Mouse (Mus musculus): ENCODE measurements around the gene Mtg2.

Gene Mtg2

GRCm38 (mm10) chr2:180051986-180052733 lies 18.2 kb upstream of the Mtg2 start:
- no peak for DNase-seq (ENCODE audit: low read depth, low spot score)

DNA sequence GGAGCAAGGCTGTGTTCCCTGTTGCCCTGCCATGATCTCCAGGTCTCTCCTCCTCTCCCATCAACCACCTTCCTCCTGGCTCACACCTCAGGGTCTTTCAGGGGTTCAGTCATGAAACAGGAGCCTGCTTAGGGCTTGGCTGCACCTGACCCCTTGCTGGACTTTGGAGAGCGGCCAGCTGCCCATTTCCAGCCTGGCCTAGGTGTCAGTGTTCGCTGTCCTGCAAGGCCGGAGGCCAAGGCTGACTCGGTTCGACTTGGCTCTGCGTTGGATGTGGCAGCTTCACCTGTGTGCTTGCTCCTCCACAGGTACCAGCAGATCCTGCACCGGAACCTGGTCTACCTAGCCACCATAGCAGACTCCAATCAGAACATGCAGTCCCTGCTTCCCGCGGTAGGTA lies 17.4 kb upstream of the Mtg2 start:
- DNase-seq (ENCODE audit: low read depth, low spot score), result no peak

DNA sequence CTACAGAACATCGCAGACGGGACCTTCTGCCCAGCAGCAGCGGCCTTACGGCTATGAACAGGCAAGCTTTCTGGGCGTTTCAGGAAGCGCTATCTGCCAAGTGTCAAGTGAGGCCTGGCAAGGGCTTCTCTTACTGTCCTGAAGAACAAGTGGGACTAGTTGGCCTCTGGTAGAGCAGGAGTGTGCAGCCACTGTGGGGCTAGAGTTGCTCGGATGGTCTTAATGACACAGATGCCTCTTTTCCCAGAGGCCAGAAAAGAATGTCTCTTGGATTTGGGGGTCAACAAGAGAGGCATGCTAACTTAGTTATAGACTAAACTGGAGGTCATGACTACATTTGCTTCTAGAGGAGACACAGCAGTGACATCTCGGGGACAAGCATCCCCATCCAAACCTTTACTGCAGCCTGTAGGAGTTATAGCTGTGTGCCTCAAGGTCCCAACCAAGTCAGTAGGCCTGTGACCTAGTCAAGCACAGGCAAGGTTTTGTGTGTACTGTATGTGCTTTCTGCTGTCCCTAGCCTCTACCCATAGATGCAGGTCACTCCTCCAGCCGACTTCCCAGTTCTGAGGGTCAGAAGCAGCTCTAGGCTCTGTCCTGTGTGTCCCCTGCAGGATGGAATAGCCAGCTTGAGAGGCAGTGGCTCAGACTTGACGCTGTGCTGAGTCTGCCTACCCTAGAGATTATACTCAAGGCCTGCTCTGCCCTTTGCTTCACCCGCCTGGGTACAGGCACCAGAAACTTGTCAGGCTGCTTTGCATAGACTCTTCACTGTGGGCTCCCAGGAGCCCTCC lies 6.9 kb upstream of the Mtg2 start:
- no peak for DNase-seq (ENCODE audit: low read depth, low spot score)

GRCm38 (mm10) chr2:180069770-180070480 lies 463 bp upstream of the Mtg2 start:
- DNase-seq (ENCODE audit: low read depth, low spot score), result no peak

GRCm38 (mm10) chr2:180071671-180072070 lies 1.3 kb downstream of the Mtg2 start:
- DNase-seq (ENCODE audit: low read depth, low spot score), result no peak

- no peak for DNase-seq (ENCODE audit: low read depth, low spot score)
These were observed 2.5 kb downstream of the Mtg2 start for GRCm38 (mm10) chr2:180072886-180073285.

DNA sequence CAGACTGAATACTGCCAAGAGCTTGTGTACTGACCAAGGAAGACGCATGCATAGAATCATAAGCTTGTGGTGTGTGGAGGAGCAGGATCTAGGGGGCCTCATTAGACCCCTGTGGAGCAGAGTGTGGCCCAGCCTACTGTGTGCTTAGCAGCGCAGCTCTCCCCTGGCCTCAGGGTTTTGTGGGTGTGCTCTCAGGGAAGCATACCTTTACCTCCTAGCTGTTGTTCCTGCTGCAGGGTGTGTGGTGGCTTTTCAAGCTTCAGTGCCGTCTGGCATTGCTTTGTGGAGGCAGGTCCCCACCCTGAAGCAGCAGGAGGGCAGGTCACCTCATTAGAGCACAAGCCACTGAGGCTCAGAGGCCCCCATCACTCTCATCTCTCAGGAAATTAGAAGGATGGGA lies 7.2 kb downstream of the Mtg2 start:
- no peak for DNase-seq (ENCODE audit: low read depth, low spot score)

DNA sequence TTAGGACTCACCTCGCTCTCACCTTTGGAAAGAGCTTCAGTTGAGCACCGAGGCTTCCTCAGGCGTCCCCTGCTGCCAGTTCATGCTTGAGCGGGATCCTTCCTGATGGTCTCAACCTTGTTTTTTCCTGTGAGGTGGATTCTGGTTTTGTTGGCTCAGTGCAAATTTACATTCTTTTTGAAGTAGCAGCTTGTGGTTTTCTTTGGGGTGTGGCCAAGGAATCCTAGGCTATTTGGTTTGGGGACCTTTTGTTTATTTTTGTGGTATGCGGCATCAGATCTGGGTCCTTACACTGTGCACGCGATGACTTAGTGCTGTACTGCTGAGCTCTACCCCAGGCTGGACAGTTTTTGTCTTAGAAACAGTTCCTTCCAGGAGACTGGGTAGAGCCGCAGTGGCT lies 10.3 kb downstream of the Mtg2 start:
- no peak for DNase-seq (ENCODE audit: low read depth, low spot score)

DNA sequence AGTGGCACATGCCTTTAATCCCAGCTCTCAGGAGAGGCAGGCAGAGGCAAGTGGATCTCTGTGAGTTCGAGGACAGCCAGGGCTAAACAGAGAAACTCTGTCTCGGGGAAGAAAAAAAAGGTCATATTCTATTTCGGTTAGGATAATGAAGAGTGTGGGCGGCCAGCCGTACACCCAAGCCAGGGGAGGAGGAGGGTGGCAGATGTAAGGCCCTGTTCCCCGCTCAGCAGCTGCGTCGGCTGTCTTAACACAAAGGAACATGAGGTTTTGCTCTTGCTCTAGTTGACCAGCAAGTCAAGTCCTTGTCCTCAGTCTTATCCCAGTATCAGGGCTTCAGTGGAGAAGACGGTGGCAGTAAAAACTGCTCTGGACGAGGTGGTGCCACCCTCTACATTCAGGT lies 12.7 kb downstream of the Mtg2 start:
- no peak for DNase-seq (ENCODE audit: low read depth, low spot score)

DNA sequence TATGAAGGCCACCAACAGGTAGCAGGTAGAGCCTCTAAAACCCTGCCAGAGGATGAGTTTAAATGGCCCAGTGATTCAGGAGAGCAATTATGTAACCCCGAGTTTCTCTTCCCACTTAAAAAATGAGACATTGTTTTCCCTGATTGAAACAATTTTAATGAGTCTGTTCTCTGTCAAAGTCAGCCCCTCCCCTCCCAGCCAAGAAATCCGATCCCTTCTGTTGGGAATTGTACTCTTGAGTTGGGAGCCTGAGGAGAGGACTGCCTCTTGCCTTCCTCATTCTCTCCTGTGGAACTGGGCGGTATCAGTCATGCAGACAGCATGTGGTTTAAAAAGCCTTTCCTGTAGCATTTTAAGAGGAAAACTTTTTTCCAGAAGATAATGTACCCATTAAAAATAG lies 14.2 kb downstream of the Mtg2 start:
- DNase-seq (ENCODE audit: low read depth, low spot score), result no peak

GRCm38 (mm10) chr2:180085926-180086636 lies 15.7 kb downstream of the Mtg2 start:
- no peak for DNase-seq (ENCODE audit: low read depth, low spot score)

DNA sequence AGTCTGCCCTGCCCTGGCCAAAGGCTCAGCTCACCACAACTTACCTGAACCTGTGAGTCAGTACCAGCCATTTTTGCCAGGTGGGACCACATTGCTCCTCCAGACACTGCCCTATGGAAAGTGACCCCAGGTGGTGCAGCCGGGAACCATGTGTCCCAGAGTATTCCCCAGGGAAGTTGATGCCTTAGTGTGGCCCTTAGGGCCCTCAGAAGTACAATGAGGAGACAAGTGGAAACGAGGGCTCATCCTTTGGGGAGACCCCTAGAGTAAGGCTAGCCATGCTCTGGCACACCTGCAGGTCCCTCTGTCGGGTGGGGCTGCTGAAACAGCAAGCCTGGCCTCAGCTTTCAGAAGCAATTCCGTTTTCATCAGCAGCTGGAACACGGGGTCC lies 16.2 kb downstream of the Mtg2 start:
- DNase-seq (ENCODE audit: low read depth, low spot score), result no peak

GRCm38 (mm10) chr2:180087472-180087871 lies 17.1 kb downstream of the Mtg2 start:
- DNase-seq (ENCODE audit: low read depth, low spot score), result no peak

- no peak for DNase-seq (ENCODE audit: low read depth, low spot score)
These were observed 19.9 kb downstream of the Mtg2 start for GRCm38 (mm10) chr2:180090285-180090684.

DNA sequence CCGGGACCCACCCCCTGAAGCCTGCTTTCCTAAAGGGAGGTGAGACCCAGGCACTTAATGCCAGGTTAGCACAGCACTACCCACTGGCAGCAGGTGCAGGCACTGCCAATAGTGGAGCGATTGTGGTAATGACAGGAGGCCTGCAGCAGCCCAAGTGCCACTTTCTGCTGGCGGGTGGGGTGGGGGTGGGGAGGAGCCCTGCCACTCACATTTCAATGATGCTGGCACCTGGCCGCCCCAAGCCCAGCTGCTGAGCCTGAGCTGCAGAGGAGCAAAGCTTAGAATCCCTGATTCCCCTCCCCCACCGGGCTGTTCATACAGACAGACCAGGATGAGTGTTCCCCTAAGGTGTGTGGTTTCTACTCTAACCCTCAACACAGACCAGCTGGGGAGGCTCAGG lies 25.3 kb downstream of the Mtg2 start:
- DNase-seq (ENCODE audit: low read depth, low spot score), result no peak

DNA sequence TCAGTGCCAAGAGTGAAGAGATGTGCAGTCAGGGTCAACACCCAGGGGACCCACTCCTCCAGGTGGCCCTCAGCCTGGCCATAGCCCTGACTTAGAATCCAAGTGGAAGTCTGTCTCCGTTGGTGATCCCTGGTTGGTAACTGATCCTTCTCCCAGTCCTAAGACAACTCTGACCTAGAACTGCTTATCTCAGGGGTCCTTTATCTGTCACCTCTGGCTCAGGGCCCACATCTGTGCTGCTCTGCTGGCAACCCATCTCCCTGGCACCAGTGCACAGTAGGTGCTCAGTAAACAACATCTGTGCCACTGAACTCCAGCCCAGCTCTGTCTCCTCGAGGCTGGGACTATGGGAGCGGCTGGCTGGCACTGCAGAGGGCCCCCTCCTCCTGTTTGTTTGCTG lies 27.2 kb downstream of the Mtg2 start:
- DNase-seq (ENCODE audit: low read depth, low spot score), result no peak

DNA sequence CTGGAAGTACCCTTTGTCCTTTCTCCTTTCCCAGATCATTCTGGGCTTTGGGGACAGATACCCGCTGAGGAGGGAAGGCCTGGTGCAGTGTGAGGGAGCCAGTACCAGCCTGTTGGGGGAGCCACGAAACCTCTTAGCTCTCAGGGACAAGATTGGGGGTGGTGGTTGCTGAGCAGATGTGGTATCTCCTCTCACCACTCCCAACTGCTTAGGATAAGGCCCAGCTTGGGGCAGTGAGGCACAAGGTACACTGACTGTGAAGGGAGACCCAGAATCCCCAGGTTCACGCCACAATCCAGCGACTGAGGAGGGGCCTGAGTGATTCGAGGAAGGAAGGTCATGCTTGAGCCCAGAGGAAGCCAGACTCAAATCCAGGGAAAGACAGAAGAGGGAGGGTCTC lies 27.8 kb downstream of the Mtg2 start:
- no peak for DNase-seq (ENCODE audit: low read depth, low spot score)

GRCm38 (mm10) chr2:180099529-180099928 lies 29.1 kb downstream of the Mtg2 start:
- DNase-seq (ENCODE audit: low read depth, low spot score), result no peak

- DNase-seq (ENCODE audit: low read depth, low spot score), result no peak
These were observed 33.0 kb downstream of the Mtg2 start for GRCm38 (mm10) chr2:180103151-180103977.

GRCm38 (mm10) chr2:180103978-180104658 lies 33.7 kb downstream of the Mtg2 start, which contains the start of gene Hrh3:
Hrh3 (minus strand) TSS chr2:180104488.
- DNase-seq (ENCODE audit: low read depth, low spot score), result peak; percentile 71

Data from mesoderm, embryonic 11.5 days (tissue).